Mouse (Mus musculus) MEL (cell line): ENCODE data around the gene Rrp36. TPM values are rescaled to one million over a fixed set of nuclear protein-coding genes. Genes with fewer than 3 reads are reported as not detected.

Experiments used
- DNase-seq: peaks from one replicate; pipeline ENCODE4 v3.0.0; 2011; ENCODE audit warnings: low read depth, low spot score
- H3K27ac ChIP-seq: 2 replicates; pipeline ENCODE4 v1.5.1; 2012; ENCODE audit warnings: low read depth, mild to moderate bottlenecking, control low read depth, low read length, moderate library complexity; ENCODE audit not compliant: control insufficient read depth
- H3K27me3 ChIP-seq, 2 experiments: fragments of 150-350 bp in 1 of 2; sonication (generic) in 1 of 2; 2 replicates each; pipeline ENCODE4 v1.6.1; 2012; ENCODE audit warnings: low read length in 2 of 2, mild to moderate bottlenecking in 2 of 2, improper control_type of control experiment in 1 of 2, moderate library complexity in 1 of 2; ENCODE audit not compliant: insufficient read depth in 2 of 2, control insufficient read depth in 1 of 2
- H3K36me3 ChIP-seq, 2 experiments: 2 replicates each; pipeline ENCODE4 v1.6.1; 2012 to 2014; ENCODE audit warnings: low read length in 2 of 2, improper control_type of control experiment in 1 of 2, inconsistent platforms in 1 of 2, mild to moderate bottlenecking in 1 of 2; ENCODE audit not compliant: insufficient read depth in 2 of 2, control insufficient read depth in 1 of 2
- H3K4me1 ChIP-seq, 2 experiments: fragments of 150-350 bp in 1 of 2; sonication (generic) in 1 of 2; 2 replicates each; pipeline ENCODE4 v1.6.1; 2012; ENCODE audit warnings: low read length in 2 of 2, improper control_type of control experiment in 1 of 2, mild to moderate bottlenecking in 1 of 2; ENCODE audit not compliant: insufficient read depth in 2 of 2, control insufficient read depth in 1 of 2
- H3K4me3 ChIP-seq, 2 experiments: fragments of 150-350 bp in 1 of 2; sonication (generic) in 1 of 2; 2 replicates each; pipeline ENCODE4 v1.5.1; 2012; ENCODE audit warnings: low read depth in 2 of 2, low read length in 2 of 2, mild to moderate bottlenecking in 2 of 2, moderate library complexity in 2 of 2, control low read depth in 1 of 2, improper control_type of control experiment in 1 of 2; ENCODE audit not compliant: control insufficient read depth in 1 of 2, insufficient read depth in 1 of 2
- H3K79me2 ChIP-seq: 2 replicates; pipeline ENCODE4 v1.6.1; 2012; ENCODE audit warnings: mild to moderate bottlenecking, low read length, moderate library complexity; ENCODE audit not compliant: control insufficient read depth, poor library complexity, insufficient read depth
- H3K9ac ChIP-seq: 2 replicates; pipeline ENCODE4 v1.6.1; 2012; ENCODE audit warnings: low read depth, mild to moderate bottlenecking, control low read depth, low read length, moderate library complexity; ENCODE audit not compliant: control insufficient read depth, poor library complexity, severe bottlenecking
- H3K9me3 ChIP-seq: fragments of 150-350 bp; sonication (generic); replicated peaks from 2 replicates; pipeline ENCODE4 v1.6.1; 2012; ENCODE audit warnings: mild to moderate bottlenecking, low read length, improper control_type of control experiment, moderate library complexity; ENCODE audit not compliant: insufficient read depth
- BHLHE40 ChIP-seq: IDR thresholded peaks from 2 replicates; pipeline ENCODE4 v1.6.1; 2012; ENCODE audit warnings: low read depth, mild to moderate bottlenecking, inconsistent platforms, low read length, improper control_type of control experiment, borderline replicate concordance
- CHD2 ChIP-seq: IDR thresholded peaks from 2 replicates; pipeline ENCODE4 v1.6.1; 2011; ENCODE audit warnings: low read length, improper control_type of control experiment
- CTCF ChIP-seq, 3 experiments: IDR thresholded peaks in 2 of 3; conservative IDR thresholded peaks in 1 of 3; 2 replicates each; pipeline ENCODE4 v1.5.1; 2011 to 2012; ENCODE audit warnings: low read length in 3 of 3, low read depth in 2 of 3, mild to moderate bottlenecking in 2 of 3, improper control_type of control experiment in 1 of 3, inconsistent platforms in 1 of 3, mixed read lengths in 1 of 3, moderate library complexity in 1 of 3; ENCODE audit not compliant: control insufficient read depth in 1 of 3, insufficient read depth in 1 of 3, poor library complexity in 1 of 3, severe bottlenecking in 1 of 3
- ELF1 ChIP-seq: IDR thresholded peaks from 2 replicates; pipeline ENCODE4 v1.6.1; 2014; ENCODE audit warnings: low read depth, mild to moderate bottlenecking, inconsistent platforms, low read length, improper control_type of control experiment, moderate library complexity
- ETS1 ChIP-seq: IDR thresholded peaks from 2 replicates; pipeline ENCODE4 v1.6.1; 2012; ENCODE audit warnings: low read depth, mild to moderate bottlenecking, inconsistent platforms, low read length, improper control_type of control experiment, moderate library complexity
- GABPA ChIP-seq: IDR thresholded peaks from 2 replicates; pipeline ENCODE4 v1.6.1; 2012; ENCODE audit warnings: low read depth, mild to moderate bottlenecking, inconsistent platforms, low read length, improper control_type of control experiment, moderate library complexity
- GATA1 ChIP-seq: IDR thresholded peaks from 2 replicates; pipeline ENCODE4 v1.6.1; 2011; ENCODE audit warnings: low read depth, low read length, improper control_type of control experiment
- JUND ChIP-seq: IDR thresholded peaks from 2 replicates; pipeline ENCODE4 v1.6.1; 2011; ENCODE audit warnings: low read depth, mild to moderate bottlenecking, improper control_type of control experiment, low read length
- MAFK ChIP-seq: IDR thresholded peaks from 2 replicates; pipeline ENCODE4 v1.6.1; 2011; ENCODE audit warnings: low read depth, mild to moderate bottlenecking, low read length, improper control_type of control experiment, borderline replicate concordance
- MAX ChIP-seq: IDR thresholded peaks from 2 replicates; pipeline ENCODE4 v1.6.1; 2011; ENCODE audit warnings: low read length, improper control_type of control experiment
- MAZ ChIP-seq: IDR thresholded peaks from 2 replicates; pipeline ENCODE4 v1.6.1; 2012; ENCODE audit warnings: low read depth, mild to moderate bottlenecking, inconsistent platforms, low read length, improper control_type of control experiment
- MEF2A ChIP-seq: IDR thresholded peaks from 2 replicates; pipeline ENCODE4 v1.6.1; 2014; ENCODE audit warnings: low read depth, mild to moderate bottlenecking, inconsistent platforms, low read length, improper control_type of control experiment; ENCODE audit not compliant: poor library complexity, insufficient replicate concordance, severe bottlenecking; ENCODE audit errors: extremely low read depth
- MYB ChIP-seq: IDR thresholded peaks from 2 replicates; pipeline ENCODE4 v1.6.1; 2011; ENCODE audit warnings: mild to moderate bottlenecking, low read depth, low read length, improper control_type of control experiment
- POLR2AphosphoS2 ChIP-seq: IDR thresholded peaks from 2 replicates; pipeline ENCODE4 v1.6.1; 2011; ENCODE audit warnings: low read length, improper control_type of control experiment
- POLR2AphosphoS5 ChIP-seq: IDR thresholded peaks from 2 replicates; pipeline ENCODE4 v1.6.1; 2012; ENCODE audit warnings: low read depth, borderline replicate concordance, mild to moderate bottlenecking, inconsistent platforms, low read length, moderate library complexity, mixed read lengths
- RAD21 ChIP-seq: IDR thresholded peaks from 2 replicates; pipeline ENCODE4 v1.6.1; 2011; ENCODE audit warnings: mild to moderate bottlenecking, low read depth, low read length, improper control_type of control experiment
- RCOR1 ChIP-seq: IDR thresholded peaks from 2 replicates; pipeline ENCODE4 v1.6.1; 2012; ENCODE audit warnings: low read depth, mild to moderate bottlenecking, inconsistent platforms, low read length, improper control_type of control experiment
- TAL1 ChIP-seq: IDR thresholded peaks from 2 replicates; pipeline ENCODE4 v1.6.1; 2012; ENCODE audit warnings: mild to moderate bottlenecking, inconsistent platforms, low read length, moderate library complexity, mixed read lengths
- TCF12 ChIP-seq: IDR thresholded peaks from 2 replicates; pipeline ENCODE4 v1.6.1; 2014; ENCODE audit warnings: low read depth, mild to moderate bottlenecking, inconsistent platforms, low read length, improper control_type of control experiment, moderate library complexity
- UBTF ChIP-seq: IDR thresholded peaks from 2 replicates; pipeline ENCODE4 v1.6.1; 2012; ENCODE audit warnings: low read depth, mild to moderate bottlenecking, inconsistent platforms, low read length, improper control_type of control experiment, moderate library complexity, borderline replicate concordance; ENCODE audit not compliant: insufficient read depth
- USF2 ChIP-seq, 2 experiments: IDR thresholded peaks; 2 replicates each; pipeline ENCODE4 v1.6.1; 2011 to 2012; ENCODE audit warnings: improper control_type of control experiment in 2 of 2, low read length in 2 of 2, borderline replicate concordance in 1 of 2, inconsistent platforms in 1 of 2, low read depth in 1 of 2, mild to moderate bottlenecking in 1 of 2; ENCODE audit not compliant: insufficient read depth in 1 of 2
- ZKSCAN1 ChIP-seq: IDR thresholded peaks from 2 replicates; pipeline ENCODE4 v1.6.1; 2012; ENCODE audit warnings: low read depth, mild to moderate bottlenecking, inconsistent platforms, low read length, improper control_type of control experiment, moderate library complexity
- ZMIZ1 ChIP-seq: IDR thresholded peaks from 2 replicates; pipeline ENCODE4 v1.6.1; 2012; ENCODE audit warnings: low read depth, mild to moderate bottlenecking, inconsistent platforms, low read length, improper control_type of control experiment, moderate library complexity
- ZNF384 ChIP-seq: IDR thresholded peaks from 2 replicates; pipeline ENCODE4 v1.6.1; 2012; ENCODE audit warnings: low read depth, mild to moderate bottlenecking, inconsistent platforms, low read length, improper control_type of control experiment
- polyA plus RNA-seq, 2 experiments: library from polyadenylated mRNA; stranded (reverse) in 1 of 2; unstranded in 1 of 2; fragments of >175 nt in 1 of 2; fragments of >200 nt in 1 of 2; gene quantifications; 2 replicates each; pipeline versions ENCODE4 v1.2.1 to v1.2.4; 2012; ENCODE audit warnings: low replicate concordance in 2 of 2, low read depth in 1 of 2; ENCODE audit not compliant: insufficient read length in 2 of 2, insufficient read depth in 1 of 2, missing spikeins in 1 of 2
- total RNA-seq: library from RNA; depleted of rRNA; stranded (reverse); fragments of 300-350 nt; gene quantifications from 2 replicates; pipeline ENCODE4 v1.2.3, GENCODE M21; 2012

The Rrp36 gene
- total and polyA plus RNA-seq, 3 experiments: 51.2 to 55.3 TPM; not detected in 1

DNA sequence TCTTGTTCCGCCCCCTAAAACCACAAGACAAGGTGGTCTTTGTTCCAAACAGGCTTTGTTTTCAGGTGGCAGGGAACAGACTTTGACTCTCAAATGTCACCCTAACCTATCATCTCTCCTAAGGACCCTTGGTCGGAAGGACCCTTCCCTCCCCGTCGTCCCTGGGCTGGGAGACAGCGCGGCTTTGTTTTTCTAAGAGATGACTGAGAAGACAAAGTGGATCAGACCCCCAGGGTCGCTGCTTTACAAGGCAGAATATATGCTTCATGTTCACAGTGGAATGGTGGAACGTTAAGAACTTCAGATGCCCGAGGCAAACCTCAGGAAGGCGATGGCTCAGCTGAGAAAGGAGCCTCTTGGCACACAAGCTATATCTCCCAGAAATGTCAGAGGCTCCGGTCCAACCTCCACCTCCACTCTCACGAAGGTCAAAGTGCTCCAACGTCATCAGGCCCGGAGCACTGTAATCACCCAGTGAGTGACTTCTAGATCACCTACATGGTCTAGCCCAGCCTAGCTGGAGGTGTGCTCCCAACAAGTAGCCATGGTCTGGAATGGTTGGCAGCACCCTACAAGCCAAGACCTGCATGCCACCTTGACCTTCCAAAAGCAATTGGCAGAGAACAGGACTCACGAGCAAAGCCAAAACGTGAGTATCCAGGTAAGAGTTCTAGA, 54.3 kb downstream of the Rrp36 start:
- H3K79me2 ChIP-seq: no peaks in the 10 kb centered on the region
- no peak for DNase-seq
- H3K9ac ChIP-seq: no peak overlapping the region
- no peaks in the 10 kb centered on the region for H3K9me3 ChIP-seq
- no peak for TF ChIP-seq ZNF384
- TF ChIP-seq CHD2: no peak
- no peak for TF ChIP-seq ZMIZ1
- no peak for TF ChIP-seq BHLHE40
- no peak for TF ChIP-seq ELF1
- TF ChIP-seq POLR2AphosphoS2: no peak
- TF ChIP-seq GATA1: no peak
- TF ChIP-seq MYB: no peak
- no peak for TF ChIP-seq ZKSCAN1
- TF ChIP-seq MAZ: no peak
- no peak for TF ChIP-seq MAFK
- no peak for TF ChIP-seq ETS1
- no peak for TF ChIP-seq MEF2A
- no peak for TF ChIP-seq GABPA
- no peak for TF ChIP-seq USF2 (IDR thresholded peaks at IDR 0.05; ENCODE audit: borderline replicate concordance in 1 of 2, insufficient read depth in 1 of 2, low read depth in 1 of 2, low read length in 2 of 2)
- TF ChIP-seq, all 39 proteins: peak for 0
- H3K27ac ChIP-seq: no peak overlapping the region
- 0 out of 4 replicates have a peak, but pooled peaks cover 0 to 3% of the 10 kb centered on the region in 2 experiments for H3K4me1 ChIP-seq
- H3K4me3 ChIP-seq: no peak overlapping the region
- H3K36me3 ChIP-seq: no peaks in the 10 kb centered on the region
- peaks cover 10 to 24% of the 10 kb centered on the region in 2 experiments for H3K27me3 ChIP-seq

- H3K79me2 ChIP-seq: no peaks in the 10 kb centered on the region
- H3K36me3 ChIP-seq: no peaks in the 10 kb centered on the region
- no peak overlapping the region for H3K4me3 ChIP-seq
- H3K27me3 ChIP-seq: peaks cover 13 to 27% of the 10 kb centered on the region in 2 experiments
- no peak overlapping the region for H3K9ac ChIP-seq
- no peak for TF ChIP-seq RAD21
- no peak for TF ChIP-seq MAX
- TF ChIP-seq CHD2: no peak
- TF ChIP-seq POLR2AphosphoS5: no peak
- TF ChIP-seq TAL1: no peak
- no peak for TF ChIP-seq ELF1
- no peak for TF ChIP-seq ZNF384
- TF ChIP-seq ZMIZ1: no peak
- no peak for TF ChIP-seq MAZ
- TF ChIP-seq JUND: no peak
- TF ChIP-seq MAFK: no peak
- TF ChIP-seq CTCF (IDR thresholded peaks at IDR 0.05 in 2 of 3, conservative IDR thresholded peaks at IDR 0.05 in 1 of 3; ENCODE audit: control insufficient read depth in 1 of 3, insufficient read depth in 1 of 3, low read depth in 2 of 3, low read length in 3 of 3, poor library complexity in 1 of 3, severe bottlenecking in 1 of 3): no peak
- TF ChIP-seq TCF12: no peak
- TF ChIP-seq ETS1: no peak
- no peak for TF ChIP-seq RCOR1
- TF ChIP-seq UBTF: no peak
- TF ChIP-seq MYB: no peak
- no peak overlapping the region for H3K27ac ChIP-seq
- DNase-seq: no peak
- no peaks in the 10 kb centered on the region for H3K9me3 ChIP-seq
- 0 out of 4 replicates have a peak, but pooled peaks cover 0 to 3% of the 10 kb centered on the region in 2 experiments for H3K4me1 ChIP-seq
Observed at GRCm38 (mm10) chr17:46618769-46619682, 55.1 kb downstream of the Rrp36 start.
